Mouse (Mus musculus): ENCODE data around the gene Sema4d.

DNA sequence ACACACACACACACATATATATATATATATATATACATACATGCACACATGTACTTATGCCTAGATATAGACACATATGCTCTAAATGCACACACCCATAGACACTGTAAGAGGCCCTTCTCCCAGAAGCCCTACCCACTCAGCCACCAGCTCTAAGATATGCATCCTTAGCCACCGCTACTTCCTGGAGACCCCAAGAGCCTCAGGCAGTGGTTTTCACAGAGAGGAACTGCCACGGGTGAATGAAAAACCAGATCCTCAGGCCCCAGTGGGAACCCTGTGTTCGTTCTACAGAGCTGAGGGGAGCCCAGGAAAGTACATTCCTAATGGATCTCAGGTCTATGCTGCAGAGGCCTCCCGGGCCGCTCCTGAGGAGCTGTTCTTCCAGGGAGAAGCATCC lies 28.2 kb downstream of the Sema4d start:
- no peak for TF ChIP-seq CTCF (IDR thresholded peaks at IDR 0.05)
- TF ChIP-seq EP300 (IDR thresholded peaks at IDR 0.05), result no peak

Measured in lung, postnatal 0 days (tissue).